Mouse (Mus musculus) limb, embryonic 12.5 days (tissue): ENCODE results near the gene Atp6v1f. TPM values are rescaled to one million over a fixed set of nuclear protein-coding genes. Genes with fewer than 3 reads are reported as not detected.

Experiments used
- ATAC-seq: fragments of 200-750 bp; cut with Nextera tagmentation; 2 replicates; pipeline ENCODE4 v1.8.0; 2017; ENCODE audit warnings: low read depth, moderate TSS enrichment; ENCODE audit not compliant: insufficient number of reproducible peaks, insufficient read depth, low FRiP score, low TSS enrichment
- H3K27ac ChIP-seq: fragments of 300-500 bp; sonication (generic); 2 replicates; pipeline ENCODE4 v1.5.1; 2016; ENCODE audit warnings: mild to moderate bottlenecking, moderate library complexity
- H3K27me3 ChIP-seq: fragments of 300-500 bp; sonication (generic); 2 replicates; pipeline ENCODE4 v1.6.1; 2016; ENCODE audit warnings: mild to moderate bottlenecking, moderate library complexity
- H3K36me3 ChIP-seq: fragments of 300-500 bp; sonication (generic); 2 replicates; pipeline ENCODE4 v1.6.1; 2016; ENCODE audit warnings: mild to moderate bottlenecking, moderate library complexity
- H3K4me1 ChIP-seq: fragments of 300-500 bp; sonication (generic); replicated peaks from 2 replicates; pipeline ENCODE4 v1.6.1; 2016
- H3K4me2 ChIP-seq: fragments of 300-500 bp; sonication (generic); 2 replicates; pipeline ENCODE4 v1.6.1; 2016; ENCODE audit warnings: mild to moderate bottlenecking, moderate library complexity
- H3K4me3 ChIP-seq: fragments of 300-500 bp; sonication (generic); replicated peaks from 2 replicates; pipeline ENCODE4 v1.5.1; 2016; ENCODE audit warnings: mild to moderate bottlenecking
- H3K9ac ChIP-seq: fragments of 300-500 bp; sonication (generic); replicated peaks from 2 replicates; pipeline ENCODE4 v1.6.1; 2016; ENCODE audit warnings: mild to moderate bottlenecking, moderate library complexity
- H3K9me3 ChIP-seq: fragments of 300-500 bp; sonication (generic); 2 replicates; pipeline ENCODE4 v1.6.1; 2016; ENCODE audit warnings: mild to moderate bottlenecking, moderate library complexity
- WGBS: fragments of 180-500 bp; shearing (Covaris S2); methylation state at CpG from one replicate; pipeline ENCODE4 v1.1.7; 2016; 5-methylcytosine and 5-hydroxymethylcytosine counted together
- polyA plus RNA-seq: library from polyadenylated mRNA; unstranded; fragments of >200 nt; fragmentation: Nextera tagmentation; extraction: Ambion mirVana; gene quantifications from 2 replicates; pipeline ENCODE4 v1.2.1, GENCODE M21; 2016

Atp6v1f gene
- 208 and 216 TPM in 2 replicates for polyA plus RNA-seq

DNA sequence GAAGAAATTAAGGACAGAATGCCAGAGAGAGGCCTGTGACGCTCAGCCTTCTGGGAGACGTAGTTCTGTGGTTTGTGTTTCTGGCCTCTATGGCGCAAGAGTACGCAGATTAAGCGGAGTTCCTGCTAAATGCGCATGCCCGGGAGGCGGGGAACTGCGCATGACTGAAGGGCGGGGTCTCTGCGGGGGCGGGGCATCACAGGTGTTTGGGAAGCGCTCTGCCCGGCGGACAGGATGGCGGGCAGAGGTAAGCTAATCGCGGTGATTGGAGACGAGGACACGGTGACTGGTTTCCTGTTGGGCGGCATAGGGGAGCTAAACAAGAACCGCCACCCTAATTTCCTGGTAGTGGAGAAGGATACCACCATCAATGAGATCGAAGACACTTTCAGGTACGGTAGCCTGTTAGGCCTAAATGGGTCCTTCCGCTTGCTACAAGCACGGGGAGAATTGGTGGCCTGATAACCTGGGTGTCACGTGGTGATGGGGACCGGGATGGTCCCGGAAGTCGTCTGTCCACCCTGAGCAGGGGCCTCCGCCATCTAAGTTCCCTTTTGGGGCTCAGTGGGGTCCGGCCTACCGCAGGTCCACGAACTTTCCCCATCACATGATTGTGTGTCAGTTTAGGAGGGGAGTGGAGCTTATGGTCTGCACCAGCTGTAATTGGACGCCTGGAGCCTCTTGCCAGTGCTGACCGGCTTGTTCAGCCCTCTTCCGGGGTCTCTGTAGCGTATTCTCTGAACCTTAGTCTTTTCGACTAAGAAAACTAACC lies at the start of gene Atp6v1f:
TSS of gene Atp6v1f (plus strand) at position 136 of the 772 bp plus-strand sequence.
- WGBS = under 1% methylated on average over 39 of the region's 39 CpGs
- Histone ChIP-seq H3K4me2 (peak within 1 kb of the TSS; percentile 80), H3K27me3 (no peaks in the 10 kb centered on the region), H3K9ac (peak within 1 kb of the TSS; percentile 69), H3K9me3 (no peaks in the 10 kb centered on the region), H3K36me3 (peaks cover 23% of the 10 kb centered on the region), H3K27ac (peak within 1 kb of the TSS; percentile 53; the same call in 1 of the 2 replicates), H3K4me1 (peaks cover 10% of the 10 kb centered on the region), H3K4me3 (peak within 1 kb of the TSS; percentile 69)
- ATAC-seq = peak; percentile 83

- Histone ChIP-seq H3K27ac (no peak overlapping the region), H3K4me1 (no peaks in the 10 kb centered on the region), H3K9ac (no peak overlapping the region), H3K9me3 (no peaks in the 10 kb centered on the region), H3K27me3 (no peaks in the 10 kb centered on the region), H3K36me3 (peaks cover 35% of the 10 kb centered on the region), H3K4me2 (no peak overlapping the region), H3K4me3 (no peak overlapping the region)
- 91% methylated on average over 2 of the region's 2 CpGs for WGBS
- no peak for ATAC-seq
Measured at GRCm38 (mm10) chr6:29420596-29420995, 46.9 kb upstream of the Atp6v1f start.

DNA sequence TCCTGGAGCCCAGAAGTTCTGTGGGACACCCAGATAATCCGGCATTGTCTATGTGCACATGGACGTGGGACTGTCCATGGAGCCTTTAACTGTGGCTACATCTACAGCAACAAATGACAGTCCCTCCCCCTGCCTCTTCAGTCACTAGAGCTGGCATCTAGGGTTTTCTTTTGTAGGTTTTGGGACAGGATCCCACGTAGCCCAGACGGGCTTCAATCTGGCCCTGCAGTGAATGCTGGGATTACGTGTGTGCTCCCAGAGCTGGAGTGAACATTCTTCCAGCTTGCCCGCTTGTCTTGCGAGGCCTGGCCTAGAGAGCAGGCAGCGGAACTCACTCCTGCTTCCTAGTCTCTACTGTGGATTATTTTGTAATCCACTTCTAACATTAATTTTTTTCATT lies 42.4 kb upstream of the Atp6v1f start:
- peaks cover 10% of the 10 kb centered on the region; the same call in 1 of the 2 replicates for H3K36me3 ChIP-seq
- no peaks in the 10 kb centered on the region for H3K4me1 ChIP-seq
- no peak overlapping the region for H3K4me3 ChIP-seq
- H3K4me2 ChIP-seq = no peak overlapping the region
- H3K9ac ChIP-seq = no peak overlapping the region
- 92% methylated on average over 8 of the region's 8 CpGs for WGBS
- ATAC-seq = no peak
- H3K27me3 ChIP-seq = no peaks in the 10 kb centered on the region
- no peaks in the 10 kb centered on the region for H3K9me3 ChIP-seq
- no peak overlapping the region for H3K27ac ChIP-seq

GRCm38 (mm10) chr6:29426331-29426730 lies 41.2 kb upstream of the Atp6v1f start:
- Histone ChIP-seq H3K4me1 (peaks cover 7% of the 10 kb centered on the region; the same call in 1 of the 2 replicates), H3K27me3 (0 out of 2 replicates have a peak, but pooled peaks cover 4% of the 10 kb centered on the region), H3K4me2 (no peak overlapping the region), H3K36me3 (peaks cover 6% of the 10 kb centered on the region; the same call in 1 of the 2 replicates), H3K9ac (no peak overlapping the region), H3K4me3 (no peak overlapping the region), H3K27ac (no peak overlapping the region), H3K9me3 (no peaks in the 10 kb centered on the region)
- 69% methylated on average over 6 of the region's 6 CpGs for WGBS
- ATAC-seq = no peak

- Histone ChIP-seq H3K4me1 (peaks cover 22% of the 10 kb centered on the region), H3K4me2 (no peak overlapping the region), H3K27me3 (peaks cover 22% of the 10 kb centered on the region), H3K27ac (no peak overlapping the region), H3K9ac (no peak overlapping the region), H3K9me3 (no peaks in the 10 kb centered on the region), H3K4me3 (no peak overlapping the region), H3K36me3 (peaks cover 6% of the 10 kb centered on the region; the same call in 1 of the 2 replicates)
- no peak for ATAC-seq
- WGBS = 66% methylated on average over 4 of the region's 4 CpGs
Measured at GRCm38 (mm10) chr6:29428171-29428570, 39.3 kb upstream of the Atp6v1f start.

DNA sequence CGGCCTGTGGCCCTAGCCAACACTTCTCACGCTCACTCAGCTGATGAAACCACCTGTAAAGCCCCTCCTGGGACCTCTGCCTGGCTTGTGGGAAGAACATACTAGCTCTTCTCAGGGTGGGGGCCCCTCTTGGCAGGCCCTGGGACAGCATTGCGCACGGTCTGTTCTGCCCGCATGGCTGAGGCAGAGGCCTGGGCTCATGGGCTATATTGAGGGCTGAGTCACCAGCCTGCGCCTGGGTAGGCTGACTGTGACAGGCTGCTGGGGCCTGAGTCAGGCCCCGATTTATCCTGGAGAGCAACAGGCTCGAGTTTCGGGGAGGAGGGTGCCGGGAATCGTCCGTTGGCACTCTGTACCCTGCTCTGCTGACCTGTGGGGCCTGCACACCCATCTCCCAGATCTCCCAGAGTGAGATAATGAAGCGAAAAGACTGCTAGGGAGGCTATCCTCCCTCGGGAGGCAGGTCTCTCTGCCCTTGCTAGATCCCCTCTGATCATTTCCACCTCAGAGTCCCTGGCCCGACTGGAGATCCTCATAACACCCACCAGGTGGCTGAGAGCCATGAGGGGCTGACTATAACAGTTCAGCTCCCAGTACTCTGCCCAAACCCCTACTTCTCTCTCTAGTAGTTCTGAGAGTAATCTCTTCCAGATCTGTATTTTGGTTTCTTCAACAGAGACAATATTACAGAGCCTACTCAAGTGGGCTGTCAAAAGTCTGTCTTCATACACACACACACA lies 36.7 kb upstream of the Atp6v1f start:
- H3K4me1 ChIP-seq = peaks cover 49% of the 10 kb centered on the region

GRCm38 (mm10) chr6:29431473-29431872 lies 36.0 kb upstream of the Atp6v1f start:
- ATAC-seq = no peak
- no peak overlapping the region for H3K9ac ChIP-seq
- no peaks in the 10 kb centered on the region; the same call in 1 of the 2 replicates for H3K36me3 ChIP-seq
- H3K27ac ChIP-seq = 0 out of 2 replicates have a peak overlapping the region, but pooled peaks have one; percentile 13
- H3K9me3 ChIP-seq = no peaks in the 10 kb centered on the region
- H3K27me3 ChIP-seq = peaks cover 50% of the 10 kb centered on the region
- WGBS = 21% methylated on average over 5 of the region's 5 CpGs
- peaks cover 55% of the 10 kb centered on the region for H3K4me1 ChIP-seq
- H3K4me3 ChIP-seq = no peak overlapping the region
- no peak overlapping the region; the same call in 1 of the 2 replicates for H3K4me2 ChIP-seq

More for the DNA sequence above, 36.7 kb upstream of the Atp6v1f start:
- Histone ChIP-seq H3K4me3 (no peak overlapping the region), H3K4me2 (no peak overlapping the region), H3K27ac (0 out of 2 replicates have a peak overlapping the region, but pooled peaks have one; percentile 13), H3K36me3 (peaks cover 5% of the 10 kb centered on the region; the same call in 1 of the 2 replicates), H3K27me3 (peaks cover 46% of the 10 kb centered on the region), H3K9me3 (no peaks in the 10 kb centered on the region), H3K9ac (no peak overlapping the region)
- ATAC-seq = no peak
- WGBS = 37% methylated on average over 15 of the region's 15 CpGs

DNA sequence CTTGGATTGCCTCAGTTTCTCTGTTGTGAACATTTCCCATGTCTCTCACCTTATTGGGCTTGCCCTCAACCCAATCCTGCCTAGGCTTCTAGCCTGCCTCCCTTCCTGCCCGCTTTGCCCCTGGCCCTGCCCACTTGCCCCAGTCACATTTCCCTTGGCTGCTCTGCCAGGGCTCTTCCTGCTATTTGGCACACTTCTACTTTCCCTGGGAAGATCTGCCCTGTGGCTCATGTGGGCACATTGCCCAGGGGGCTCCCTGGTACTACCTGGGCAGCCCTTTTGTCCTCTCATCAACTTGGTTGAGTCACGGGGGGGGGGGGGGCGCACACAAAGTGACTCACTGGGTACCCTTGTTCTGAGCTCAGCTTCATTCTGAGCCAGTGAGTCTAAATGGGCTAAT lies 35.4 kb upstream of the Atp6v1f start:
- H3K4me1 ChIP-seq = peaks cover 62% of the 10 kb centered on the region
- H3K4me3 ChIP-seq = no peak overlapping the region
- no peak for ATAC-seq
- 52% methylated on average over 3 of the region's 3 CpGs for whole genome bisulfite sequencing
- H3K9me3 ChIP-seq = no peaks in the 10 kb centered on the region
- H3K9ac ChIP-seq = no peak overlapping the region
- H3K27me3 ChIP-seq = peaks cover 50% of the 10 kb centered on the region
- H3K36me3 ChIP-seq = no peaks in the 10 kb centered on the region
- H3K27ac ChIP-seq = no peak overlapping the region
- no peak overlapping the region for H3K4me2 ChIP-seq

- Histone ChIP-seq H3K9ac (peak overlapping the region; percentile 68; the same call in 1 of the 2 replicates), H3K27me3 (peaks cover 50% of the 10 kb centered on the region), H3K27ac (no peak overlapping the region), H3K4me3 (peak overlapping the region; percentile 57), H3K9me3 (no peaks in the 10 kb centered on the region), H3K36me3 (no peaks in the 10 kb centered on the region), H3K4me1 (peaks cover 64% of the 10 kb centered on the region), H3K4me2 (peak overlapping the region; percentile 87)
- 0 out of 2 replicates have a peak, but pooled peaks have one; percentile 1 for ATAC-seq
Measured at GRCm38 (mm10) chr6:29432676-29433037, 34.9 kb upstream of the Atp6v1f start.

DNA sequence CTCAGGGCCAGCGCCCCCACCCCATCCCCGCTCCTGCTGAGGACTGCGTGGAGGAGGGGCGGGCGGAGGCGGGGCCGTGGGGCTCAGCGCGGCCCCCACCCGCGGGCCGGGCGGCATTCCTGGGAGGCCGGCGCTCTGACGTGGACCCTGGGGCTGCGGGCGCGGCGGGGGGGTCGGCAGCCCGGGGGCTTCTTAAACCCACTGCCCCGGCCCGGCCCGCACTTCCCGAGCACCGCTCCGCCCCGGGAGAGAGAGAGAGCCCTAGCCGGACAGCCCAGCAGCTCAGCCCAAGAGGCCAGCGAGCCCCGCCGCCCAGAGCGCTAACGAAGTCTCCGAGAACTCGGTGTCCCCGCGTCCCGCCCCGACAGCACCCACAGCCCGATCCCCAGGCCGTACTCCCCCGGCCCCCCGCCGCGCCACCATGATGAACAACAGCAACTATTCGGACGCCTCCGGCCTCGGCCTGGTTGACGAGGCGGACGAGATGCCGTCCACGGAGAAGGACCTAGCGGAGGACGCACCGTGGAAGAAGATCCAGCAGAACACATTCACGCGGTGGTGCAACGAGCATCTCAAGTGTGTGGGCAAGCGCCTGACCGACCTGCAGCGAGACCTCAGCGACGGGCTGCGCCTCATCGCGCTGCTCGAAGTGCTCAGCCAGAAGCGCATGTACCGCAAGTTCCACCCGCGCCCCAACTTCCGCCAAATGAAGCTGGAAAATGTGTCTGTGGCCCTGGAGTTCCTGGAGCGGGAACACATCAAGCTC lies 34.3 kb upstream of the Atp6v1f start, which contains the start of gene Flnc:
TSS of gene Flnc (plus strand) at position 219 of the 766 bp plus-strand sequence.
- ATAC-seq = peak; percentile 33; the same call in 1 of the 2 replicates
- no peaks in the 10 kb centered on the region for H3K9me3 ChIP-seq
- peaks cover 64% of the 10 kb centered on the region for H3K4me1 ChIP-seq
- H3K4me3 ChIP-seq = peak within 1 kb of the TSS; percentile 57
- H3K4me2 ChIP-seq = peak within 1 kb of the TSS; percentile 87
- H3K27me3 ChIP-seq = peaks cover 50% of the 10 kb centered on the region
- H3K36me3 ChIP-seq = no peaks in the 10 kb centered on the region
- WGBS = under 1% methylated on average over 64 of the region's 77 CpGs
- H3K9ac ChIP-seq = peak within 1 kb of the TSS; percentile 68
- peak within 1 kb of the TSS; percentile 45 for H3K27ac ChIP-seq
